Mouse (Mus musculus) lung, embryonic 16.5 days (tissue): ENCODE results near the gene Cdkl1. TPM values are rescaled to one million over a fixed set of nuclear protein-coding genes. Genes with fewer than 3 reads are reported as not detected.

Source experiments
- ATAC-seq: fragments of 200-750 bp; cut with Nextera tagmentation; 2 replicates; pipeline ENCODE4 v1.8.0; 2017; ENCODE audit warnings: low read depth, mild to moderate bottlenecking, moderate library complexity
- H3K27ac ChIP-seq: fragments of 300-500 bp; sonication (generic); 2 replicates; pipeline ENCODE4 v1.5.1; 2014; ENCODE audit warnings: mild to moderate bottlenecking, control low read depth, low read length
- H3K27me3 ChIP-seq: fragments of 300-500 bp; sonication (generic); 2 replicates; pipeline ENCODE4 v1.6.1; 2014; ENCODE audit warnings: low read depth, low read length, mixed read lengths; ENCODE audit not compliant: control insufficient read depth, insufficient read depth
- H3K36me3 ChIP-seq: fragments of 300-500 bp; sonication (generic); 2 replicates; pipeline ENCODE4 v1.6.1; 2014; ENCODE audit warnings: low read length; ENCODE audit not compliant: control insufficient read depth, insufficient read depth
- H3K4me1 ChIP-seq: fragments of 300-500 bp; sonication (generic); replicated peaks from 2 replicates; pipeline ENCODE4 v1.6.1; 2014; ENCODE audit warnings: low read length, mixed read lengths; ENCODE audit not compliant: control insufficient read depth, insufficient read depth
- H3K4me2 ChIP-seq: fragments of 300-500 bp; sonication (generic); 2 replicates; pipeline ENCODE4 v1.6.1; 2014; ENCODE audit warnings: low read depth, low read length, control low read depth
- H3K4me3 ChIP-seq: fragments of 300-500 bp; sonication (generic); 2 replicates; pipeline ENCODE4 v1.5.1; 2014; ENCODE audit warnings: mild to moderate bottlenecking, low read length, control low read depth
- H3K9ac ChIP-seq: fragments of 300-500 bp; sonication (generic); 2 replicates; pipeline ENCODE4 v1.6.1; 2014; ENCODE audit warnings: low read length, control low read depth
- H3K9me3 ChIP-seq: fragments of 300-500 bp; sonication (generic); 2 replicates; pipeline ENCODE4 v1.6.1; 2016; ENCODE audit warnings: low read length; ENCODE audit not compliant: control insufficient read depth
- WGBS: fragments of 180-500 bp; shearing (Covaris S2); extraction: QIAGEN DNeasy Blood & Tissue Kit; methylation state at CpG from one replicate; pipeline ENCODE4 v1.1.7; 2014; 5-methylcytosine and 5-hydroxymethylcytosine counted together
- polyA plus RNA-seq: library from polyadenylated mRNA; unstranded; fragments of >200 nt; fragmentation: Nextera tagmentation; extraction: Ambion mirVana; gene quantifications from 2 replicates; pipeline ENCODE4 v1.2.1, GENCODE M21; 2015

Cdkl1 gene
- polyA plus RNA-seq, 1 experiment from 2014 or later: 2.0 TPM

GRCm38 (mm10) chr12:69733923-69734322 lies 57.1 kb downstream of the Cdkl1 start:
- no peak overlapping the region for H3K27ac ChIP-seq

GRCm38 (mm10) chr12:69733518-69733917 lies 57.5 kb downstream of the Cdkl1 start:
- ATAC-seq: peak; percentile 66; the same call in 1 of the 2 replicates
- Histone ChIP-seq H3K4me1 (no peaks in the 10 kb centered on the region), H3K9me3 (no peaks in the 10 kb centered on the region), H3K36me3 (no peaks in the 10 kb centered on the region), H3K27ac (no peak overlapping the region), H3K4me2 (no peak overlapping the region), H3K4me3 (no peak overlapping the region), H3K9ac (no peak overlapping the region), H3K27me3 (no peaks in the 10 kb centered on the region)
- 0% methylated on average over 2 of the region's 2 CpGs for WGBS

More at GRCm38 (mm10) chr12:69733923-69734322, 57.1 kb downstream of the Cdkl1 start:
- no peaks in the 10 kb centered on the region for H3K27me3 ChIP-seq
- no peak overlapping the region for H3K4me2 ChIP-seq
- no peaks in the 10 kb centered on the region for H3K36me3 ChIP-seq
- H3K9me3 ChIP-seq: no peaks in the 10 kb centered on the region
- H3K4me3 ChIP-seq: no peak overlapping the region
- no peaks in the 10 kb centered on the region for H3K4me1 ChIP-seq
- no peak for ATAC-seq
- 63% methylated on average over 3 of the region's 3 CpGs for WGBS
- no peak overlapping the region for H3K9ac ChIP-seq

GRCm38 (mm10) chr12:69732221-69732620 lies 58.8 kb downstream of the Cdkl1 start:
- H3K9ac ChIP-seq: no peak overlapping the region
- H3K9me3 ChIP-seq: no peaks in the 10 kb centered on the region
- H3K4me3 ChIP-seq: no peak overlapping the region
- ATAC-seq: no peak
- WGBS: 48% methylated on average over 5 of the region's 5 CpGs
- H3K4me1 ChIP-seq: no peaks in the 10 kb centered on the region
- no peaks in the 10 kb centered on the region for H3K27me3 ChIP-seq
- H3K36me3 ChIP-seq: no peaks in the 10 kb centered on the region
- no peak overlapping the region for H3K27ac ChIP-seq
- no peak overlapping the region for H3K4me2 ChIP-seq

- WGBS: 83% methylated on average over 1 of the region's 1 CpGs
These were observed 60.8 kb downstream of the Cdkl1 start for GRCm38 (mm10) chr12:69730306-69730705.

GRCm38 (mm10) chr12:69729246-69729645 lies 61.8 kb downstream of the Cdkl1 start:
- Histone ChIP-seq H3K4me1 (peaks cover 5% of the 10 kb centered on the region; the same call in 1 of the 2 replicates), H3K9ac (no peak overlapping the region), H3K9me3 (no peaks in the 10 kb centered on the region), H3K4me3 (no peak overlapping the region), H3K27me3 (no peaks in the 10 kb centered on the region), H3K36me3 (no peaks in the 10 kb centered on the region), H3K27ac (no peak overlapping the region), H3K4me2 (no peak overlapping the region)
- ATAC-seq: no peak
- WGBS: 93% methylated on average over 1 of the region's 1 CpGs

More at GRCm38 (mm10) chr12:69730306-69730705, 60.8 kb downstream of the Cdkl1 start:
- no peak for ATAC-seq
- no peak overlapping the region for H3K9ac ChIP-seq
- no peak overlapping the region for H3K4me2 ChIP-seq
- H3K36me3 ChIP-seq: no peaks in the 10 kb centered on the region
- no peak overlapping the region for H3K4me3 ChIP-seq
- no peak overlapping the region for H3K27ac ChIP-seq
- H3K27me3 ChIP-seq: no peaks in the 10 kb centered on the region
- H3K4me1 ChIP-seq: peaks cover 4% of the 10 kb centered on the region; the same call in 1 of the 2 replicates
- H3K9me3 ChIP-seq: no peaks in the 10 kb centered on the region

GRCm38 (mm10) chr12:69724711-69725460 lies 66.2 kb downstream of the Cdkl1 start, which contains the start of the genes L2hgdh and Atp5s:
L2hgdh (minus strand) TSS chr12:69724873.
Atp5s (plus strand) TSS chr12:69724950.
- Histone ChIP-seq H3K4me1 (peaks cover 12% of the 10 kb centered on the region; the same call in 1 of the 2 replicates), H3K4me2 (peak within 1 kb of the TSS; percentile 94), H3K9me3 (peaks cover 3% of the 10 kb centered on the region), H3K36me3 (no peaks in the 10 kb centered on the region; the same call in 1 of the 2 replicates), H3K27me3 (no peaks in the 10 kb centered on the region), H3K9ac (peak within 1 kb of the TSS; percentile 82), H3K27ac (peak within 1 kb of the TSS; percentile 81), H3K4me3 (peak within 1 kb of the TSS; percentile 89)
- under 1% methylated on average over 60 of the region's 60 CpGs for WGBS
- ATAC-seq: peak; percentile 98

- 2% methylated on average over 24 of the region's 24 CpGs for WGBS
- peak; percentile 22; the same call in 1 of the 2 replicates for ATAC-seq
- Histone ChIP-seq H3K4me1 (peaks cover 12% of the 10 kb centered on the region; the same call in 1 of the 2 replicates), H3K27me3 (no peaks in the 10 kb centered on the region), H3K4me2 (peak overlapping the region; percentile 94), H3K9me3 (peaks cover 10% of the 10 kb centered on the region), H3K27ac (peak overlapping the region; percentile 36), H3K36me3 (peaks cover 5% of the 10 kb centered on the region; the same call in 1 of the 2 replicates), H3K4me3 (peak overlapping the region; percentile 89), H3K9ac (peak overlapping the region; percentile 78)
These were observed 66.9 kb downstream of the Cdkl1 start for GRCm38 (mm10) chr12:69724018-69724710.

- Histone ChIP-seq H3K27me3 (no peaks in the 10 kb centered on the region), H3K4me3 (peak overlapping the region; percentile 89; the same call in 1 of the 2 replicates), H3K4me2 (peak overlapping the region; percentile 94), H3K36me3 (peaks cover 6% of the 10 kb centered on the region; the same call in 1 of the 2 replicates), H3K9ac (no peak overlapping the region), H3K9me3 (peaks cover 11% of the 10 kb centered on the region), H3K27ac (no peak overlapping the region), H3K4me1 (peaks cover 12% of the 10 kb centered on the region; the same call in 1 of the 2 replicates)
- 42% methylated on average over 2 of the region's 2 CpGs for WGBS
- no peak for ATAC-seq
These were observed 67.7 kb downstream of the Cdkl1 start for GRCm38 (mm10) chr12:69723376-69723775.

- Histone ChIP-seq H3K9me3 (peaks cover 11% of the 10 kb centered on the region), H3K9ac (no peak overlapping the region), H3K4me3 (no peak overlapping the region), H3K27me3 (no peaks in the 10 kb centered on the region), H3K4me1 (peaks cover 12% of the 10 kb centered on the region; the same call in 1 of the 2 replicates), H3K36me3 (peaks cover 9% of the 10 kb centered on the region; the same call in 1 of the 2 replicates), H3K4me2 (no peak overlapping the region), H3K27ac (no peak overlapping the region)
- WGBS: 88% methylated on average over 3 of the region's 3 CpGs
- ATAC-seq: no peak
These were observed 68.2 kb downstream of the Cdkl1 start for GRCm38 (mm10) chr12:69722857-69723256.
